Mouse (Mus musculus): ENCODE data around the gene Col4a2. TPM values are rescaled to one million over a fixed set of nuclear protein-coding genes. Genes with fewer than 3 reads are reported as not detected.

Gene Col4a2
- polyA plus RNA-seq, 3 experiments from 2014 or later, result not detected

DNA sequence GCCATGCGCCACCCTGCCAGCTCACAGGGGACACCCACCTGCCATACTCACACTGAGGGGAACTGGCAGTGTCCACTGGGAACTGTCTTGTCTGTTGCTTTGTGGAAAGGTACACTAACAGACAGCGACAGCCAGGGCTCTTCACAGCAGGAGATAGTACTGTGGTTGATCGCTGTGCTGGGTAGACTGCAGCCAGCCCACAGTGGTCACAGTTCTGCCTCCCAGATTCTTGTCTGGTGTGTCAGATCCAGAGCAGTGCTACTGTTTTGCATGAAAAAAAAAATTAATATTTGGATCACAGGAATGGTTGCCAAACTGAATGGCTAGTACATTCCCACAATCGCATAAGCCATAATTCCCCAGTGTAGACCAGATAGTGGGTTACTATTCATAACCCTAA lies 74.7 kb downstream of the Col4a2 start:
- ATAC-seq, result no peak

- ATAC-seq, result no peak
Observed at GRCm38 (mm10) chr8:11389275-11390050, 76.9 kb downstream of the Col4a2 start.

- no peak for ATAC-seq
Observed at GRCm38 (mm10) chr8:11392739-11393138, 80.1 kb downstream of the Col4a2 start.

GRCm38 (mm10) chr8:11393161-11393560 lies 80.6 kb downstream of the Col4a2 start:
- ATAC-seq, result no peak

GRCm38 (mm10) chr8:11393607-11394006 lies 81.0 kb downstream of the Col4a2 start:
- no peak for ATAC-seq

- no peak for ATAC-seq
Observed at GRCm38 (mm10) chr8:11394773-11395172, 82.2 kb downstream of the Col4a2 start.

DNA sequence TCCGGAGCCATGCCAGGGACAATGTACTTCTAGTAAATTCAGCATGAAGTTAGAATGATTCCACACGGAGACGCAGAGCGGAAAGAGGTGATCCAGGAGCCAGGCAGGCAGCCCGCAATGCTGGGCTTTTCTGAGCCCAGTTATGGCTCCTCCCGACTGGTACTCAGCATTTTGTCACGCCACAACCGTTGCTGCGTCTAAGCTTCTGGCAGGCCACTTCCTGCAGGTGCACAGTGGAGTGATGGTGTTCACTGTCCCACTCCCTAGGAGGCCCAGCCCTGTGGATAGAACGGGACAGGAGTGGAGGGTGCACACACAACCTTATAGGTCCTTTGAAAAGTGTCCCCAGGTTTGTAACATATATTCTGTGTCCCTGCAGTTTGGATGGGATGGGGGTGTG lies 83.0 kb downstream of the Col4a2 start:
- no peak for ATAC-seq

- ATAC-seq, result no peak
Observed at GRCm38 (mm10) chr8:11396111-11396510, 83.5 kb downstream of the Col4a2 start.

DNA sequence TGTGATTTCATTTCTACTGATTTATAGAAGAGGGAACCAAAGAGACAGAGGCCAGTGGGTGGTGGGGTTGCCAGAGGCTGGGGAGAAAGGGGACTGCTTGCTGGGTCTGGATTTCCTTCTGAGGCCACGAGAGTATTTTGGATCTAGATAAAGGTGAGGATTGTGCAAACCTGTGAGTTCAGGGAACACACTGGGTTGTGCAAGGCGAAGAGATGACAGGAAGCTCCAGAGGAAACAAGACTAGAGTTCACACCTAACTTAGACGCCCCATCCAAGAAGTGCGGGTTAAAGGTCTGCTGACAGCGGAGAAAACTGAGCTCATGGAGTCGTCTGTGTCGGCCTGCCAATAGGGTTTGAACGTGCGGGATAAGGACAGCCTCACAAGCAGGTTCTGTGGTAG lies 84.5 kb downstream of the Col4a2 start:
- no peak for ATAC-seq

- no peak for ATAC-seq
Observed at GRCm38 (mm10) chr8:11399706-11400105, 87.1 kb downstream of the Col4a2 start.

- ATAC-seq, result no peak
Observed at GRCm38 (mm10) chr8:11400244-11400643, 87.6 kb downstream of the Col4a2 start.

GRCm38 (mm10) chr8:11401183-11401582 lies 88.6 kb downstream of the Col4a2 start:
- no peak for ATAC-seq

GRCm38 (mm10) chr8:11402220-11402619 lies 89.6 kb downstream of the Col4a2 start:
- no peak for ATAC-seq

DNA sequence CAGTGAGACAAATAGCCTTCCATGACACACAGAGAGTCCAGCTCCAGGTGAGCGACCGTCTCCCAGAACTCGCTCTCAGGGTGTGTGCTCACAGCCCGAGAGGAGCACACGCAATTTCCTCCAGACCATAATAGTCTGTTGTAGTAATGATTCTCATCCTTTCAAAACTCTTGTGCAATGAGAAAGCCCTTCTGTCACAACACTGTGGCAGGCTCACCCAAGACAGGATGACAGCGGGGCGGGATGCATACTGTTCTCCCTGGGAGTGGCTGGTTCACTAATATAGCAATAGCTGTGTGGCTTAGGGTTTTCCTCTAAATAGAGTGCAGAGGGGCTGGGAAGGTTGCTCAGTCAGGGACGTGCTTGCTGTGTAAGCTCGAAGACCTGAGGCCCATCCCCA lies 91.2 kb downstream of the Col4a2 start:
- no peak for ATAC-seq

GRCm38 (mm10) chr8:11404614-11405013 lies 92.0 kb downstream of the Col4a2 start:
- ATAC-seq, result no peak

DNA sequence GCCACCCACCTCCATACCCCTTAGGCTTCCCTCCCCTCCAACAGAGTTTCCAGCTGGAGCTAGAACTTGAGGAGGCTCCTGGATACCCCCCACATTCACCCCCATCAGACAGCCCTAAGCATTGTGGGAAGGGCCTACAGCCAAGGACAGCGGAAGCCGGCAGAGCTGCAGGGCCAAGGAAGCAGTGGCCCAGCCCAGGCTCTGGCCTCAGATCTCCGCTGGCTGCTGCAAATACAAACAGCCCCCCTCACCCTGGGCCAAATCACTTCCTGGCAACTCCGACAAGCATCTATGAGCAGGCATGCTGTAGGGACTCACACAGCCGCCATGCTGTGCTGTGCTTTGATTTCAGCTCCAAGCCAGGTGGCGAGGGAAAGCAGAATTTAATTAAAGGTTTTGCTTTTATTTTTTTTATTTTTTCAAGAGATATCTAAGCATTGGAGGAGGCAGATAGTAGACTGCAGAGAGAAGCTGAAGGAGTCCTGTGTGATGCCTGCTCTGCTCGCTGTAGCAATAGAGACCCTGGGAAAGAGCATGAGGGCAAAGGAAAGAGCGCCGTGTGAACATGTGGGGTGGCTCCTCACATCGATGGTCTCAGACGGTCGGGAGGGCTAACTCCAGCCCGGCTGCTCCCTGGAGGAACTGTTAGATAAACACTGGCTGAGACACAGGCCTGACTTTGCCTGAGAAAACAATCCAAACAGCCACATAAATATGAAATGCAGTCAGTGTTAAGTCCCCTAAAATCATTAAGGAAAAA lies 93.3 kb downstream of the Col4a2 start:
- no peak for ATAC-seq

- no peak for ATAC-seq
Observed at GRCm38 (mm10) chr8:11411504-11412124, 99.0 kb downstream of the Col4a2 start.

DNA sequence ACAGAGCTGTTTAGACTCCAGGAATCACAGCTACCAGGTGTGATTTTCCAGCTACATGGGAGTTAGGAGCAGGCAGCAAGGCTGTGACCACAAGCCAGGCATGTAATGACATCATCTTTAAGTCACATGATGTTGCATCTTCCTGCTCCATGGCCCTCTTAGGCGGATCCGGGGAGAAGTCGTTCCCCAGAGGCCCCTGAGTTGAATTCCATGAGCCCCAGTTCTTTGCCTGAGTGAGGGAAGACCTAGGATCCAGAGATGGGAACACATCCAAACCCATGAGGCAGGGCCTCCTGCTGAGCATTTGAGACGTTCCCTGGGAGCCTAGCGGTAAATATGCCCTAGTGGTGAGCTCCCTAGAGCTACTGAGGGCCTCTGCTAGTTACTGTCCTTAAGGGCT lies 99.8 kb downstream of the Col4a2 start:
- ATAC-seq, result no peak

DNA sequence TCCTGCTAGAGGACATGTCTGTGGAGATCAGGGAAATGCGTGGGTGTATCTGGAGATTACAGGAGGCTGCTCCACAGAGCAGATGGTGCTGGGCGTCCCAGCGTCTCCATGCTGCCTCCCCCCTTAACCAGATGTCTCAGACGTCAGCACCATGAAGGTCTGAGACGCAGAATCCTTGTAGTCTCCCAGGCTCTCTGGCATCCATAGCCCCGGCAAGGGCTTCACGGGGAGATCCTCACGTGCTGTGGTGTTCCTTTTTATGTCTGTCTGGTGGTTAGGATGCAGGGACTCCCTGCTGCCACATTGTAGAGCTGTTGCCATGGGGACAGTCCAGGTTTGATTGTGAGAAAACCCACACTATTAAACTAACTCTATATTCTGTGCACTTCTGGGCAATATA lies 101.7 kb downstream of the Col4a2 start:
- ATAC-seq, result no peak

DNA sequence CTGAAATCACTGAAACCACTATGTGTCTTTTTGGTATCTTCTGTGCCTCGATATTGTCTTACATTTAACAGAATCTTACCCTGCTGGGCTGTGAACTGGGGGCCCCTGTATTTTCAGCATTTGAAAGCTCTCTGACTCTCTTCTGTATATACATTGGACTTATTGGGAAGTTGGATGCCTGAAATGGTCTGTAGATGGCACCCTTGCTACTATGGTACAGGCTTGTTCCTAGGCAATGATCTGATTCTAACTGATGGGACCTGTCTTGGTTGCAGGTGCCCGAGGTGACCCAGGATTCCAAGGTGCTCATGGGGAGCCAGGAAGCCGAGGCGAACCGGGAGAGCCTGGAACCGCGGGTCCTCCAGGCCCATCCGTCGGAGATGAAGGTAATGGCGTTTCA lies 102.5 kb downstream of the Col4a2 start:
- no peak for ATAC-seq

- ATAC-seq, result no peak
Observed at GRCm38 (mm10) chr8:11417762-11418161, 105.2 kb downstream of the Col4a2 start.

DNA sequence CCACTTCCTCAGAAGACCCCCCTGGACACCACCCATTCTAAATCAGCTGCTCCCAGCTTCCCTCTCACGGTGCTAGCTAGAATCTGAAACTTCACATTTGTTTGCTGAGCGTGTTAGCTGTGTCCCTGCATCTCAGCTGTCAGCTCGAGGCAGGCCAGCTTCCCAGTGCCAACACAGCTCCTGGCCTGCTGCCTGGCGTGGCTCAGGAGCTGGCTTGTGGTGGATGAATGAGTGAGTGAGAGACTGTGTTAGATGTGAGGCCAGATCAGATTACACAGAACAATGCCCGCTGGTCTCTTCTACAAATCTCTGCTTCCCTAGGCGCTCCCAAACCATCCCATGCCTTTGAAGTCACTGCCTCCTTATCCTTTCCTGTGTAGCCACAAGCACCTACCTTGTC lies 106.6 kb downstream of the Col4a2 start:
- no peak for ATAC-seq

DNA sequence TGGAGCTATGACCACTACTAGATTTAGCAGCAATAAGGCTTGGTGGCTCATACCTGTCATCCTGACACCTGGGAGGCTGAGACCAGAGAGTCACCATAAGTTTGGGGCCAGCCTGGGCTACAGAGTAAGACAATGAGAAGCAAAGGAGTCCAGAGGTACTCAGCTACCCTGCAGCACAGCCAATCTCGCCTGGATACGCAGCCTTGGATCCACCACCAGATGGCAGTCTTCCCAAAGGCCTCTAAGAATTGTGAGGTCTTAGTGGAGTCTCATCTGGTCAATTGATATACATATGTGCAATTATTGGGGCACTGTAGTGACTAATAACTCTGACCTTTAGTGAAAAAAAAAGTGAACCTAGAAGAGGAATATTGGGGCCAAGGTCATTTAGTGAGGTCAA lies 107.0 kb downstream of the Col4a2 start:
- peak; percentile 41 for ATAC-seq

DNA sequence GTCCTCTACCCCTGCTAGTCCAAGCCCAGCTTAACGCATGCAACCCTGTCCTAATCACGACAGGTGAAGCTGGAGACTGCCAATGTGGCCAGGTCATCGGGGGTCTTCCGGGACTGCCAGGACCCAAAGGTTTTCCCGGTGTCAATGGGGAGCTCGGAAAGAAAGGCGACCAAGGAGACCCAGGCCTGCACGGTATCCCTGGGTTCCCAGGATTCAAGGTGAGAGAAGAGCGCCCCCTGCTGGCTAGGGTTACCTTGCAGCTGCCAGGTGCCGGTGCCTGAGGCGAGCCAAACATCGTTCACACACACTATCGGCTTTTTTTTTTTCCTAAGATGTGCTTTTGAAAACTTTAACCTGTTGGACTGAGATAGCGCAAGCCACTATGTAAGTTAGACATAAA lies 108.5 kb downstream of the Col4a2 start:
- no peak for ATAC-seq

All from inflammation-experienced regulatory T-cells, adult 6 months (primary cell).